Mouse (Mus musculus): ENCODE measurements around the gene Hoxa13. TPM values are rescaled to one million over a fixed set of nuclear protein-coding genes. Genes with fewer than 3 reads are reported as not detected.

Gene Hoxa13
- polyA plus RNA-seq, 1 experiment from 2014 or later = 17.4 TPM

GRCm38 (mm10) chr6:52223939-52224760 is 36.5 kb downstream of the Hoxa13 start:
- peak overlapping the region; percentile 95 for H3K27ac ChIP-seq
- H3K4me2 ChIP-seq = peak overlapping the region; percentile 86
- H3K36me3 ChIP-seq = no peaks in the 10 kb centered on the region
- H3K27me3 ChIP-seq = peaks cover 8% of the 10 kb centered on the region
- peak overlapping the region; percentile 83 for H3K9ac ChIP-seq
- ATAC-seq (ENCODE audit: insufficient number of reproducible peaks, low FRiP score, low TSS enrichment, low read depth) = no peak
- H3K4me3 ChIP-seq = peak overlapping the region; percentile 68
- H3K4me1 ChIP-seq = peaks cover 31% of the 10 kb centered on the region
- no peaks in the 10 kb centered on the region for H3K9me3 ChIP-seq
- 2% methylated on average over 24 of the region's 24 CpGs for WGBS

- H3K4me3 ChIP-seq = peak overlapping the region; percentile 68
- no peaks in the 10 kb centered on the region for H3K9me3 ChIP-seq
- peak overlapping the region; percentile 24 for H3K9ac ChIP-seq
- H3K4me2 ChIP-seq = peak overlapping the region; percentile 86
- peak overlapping the region; percentile 95 for H3K27ac ChIP-seq
- WGBS = 7% methylated on average over 13 of the region's 13 CpGs
- no peak for ATAC-seq (ENCODE audit: insufficient number of reproducible peaks, low FRiP score, low TSS enrichment, low read depth)
- peaks cover 41% of the 10 kb centered on the region for H3K4me1 ChIP-seq
- no peaks in the 10 kb centered on the region for H3K36me3 ChIP-seq
- H3K27me3 ChIP-seq = peaks cover 12% of the 10 kb centered on the region
Measured at GRCm38 (mm10) chr6:52222729-52223128, 38.0 kb downstream of the Hoxa13 start.

GRCm38 (mm10) chr6:52221993-52222685 is 38.5 kb downstream of the Hoxa13 start:
- peak overlapping the region; percentile 66; the same call in 1 of the 2 replicates for H3K9ac ChIP-seq
- ATAC-seq (ENCODE audit: insufficient number of reproducible peaks, low FRiP score, low TSS enrichment, low read depth) = peak; percentile 63
- H3K4me1 ChIP-seq = peaks cover 43% of the 10 kb centered on the region
- H3K4me3 ChIP-seq = peak overlapping the region; percentile 68
- peaks cover 12% of the 10 kb centered on the region for H3K27me3 ChIP-seq
- peak overlapping the region; percentile 86 for H3K4me2 ChIP-seq
- no peaks in the 10 kb centered on the region for H3K36me3 ChIP-seq
- no peaks in the 10 kb centered on the region for H3K9me3 ChIP-seq
- 2% methylated on average over 21 of the region's 21 CpGs for WGBS
- H3K27ac ChIP-seq = peak overlapping the region; percentile 95

- WGBS = 2% methylated on average over 46 of the region's 46 CpGs
- peaks cover 12% of the 10 kb centered on the region for H3K27me3 ChIP-seq
- peak within 1 kb of the TSS; percentile 95 for H3K27ac ChIP-seq
- peak within 1 kb of the TSS; percentile 68 for H3K4me3 ChIP-seq
- peak within 1 kb of the TSS; percentile 86 for H3K4me2 ChIP-seq
- peak within 1 kb of the TSS; percentile 66 for H3K9ac ChIP-seq
- H3K36me3 ChIP-seq = no peaks in the 10 kb centered on the region
- peak; percentile 54 for ATAC-seq (ENCODE audit: insufficient number of reproducible peaks, low FRiP score, low TSS enrichment, low read depth)
- no peaks in the 10 kb centered on the region for H3K9me3 ChIP-seq
- peaks cover 41% of the 10 kb centered on the region for H3K4me1 ChIP-seq
Measured at GRCm38 (mm10) chr6:52221337-52221992, 39.2 kb downstream of the Hoxa13 start, which contains the start of gene Hoxa7. TSS of gene Hoxa7 (minus strand) at chr6:52221854.

- Histone ChIP-seq H3K27ac (peak overlapping the region; percentile 95), H3K27me3 (peaks cover 16% of the 10 kb centered on the region), H3K4me3 (peak overlapping the region; percentile 68), H3K36me3 (no peaks in the 10 kb centered on the region), H3K9ac (peak overlapping the region; percentile 66; the same call in 1 of the 2 replicates), H3K4me1 (peaks cover 46% of the 10 kb centered on the region), H3K9me3 (no peaks in the 10 kb centered on the region), H3K4me2 (peak overlapping the region; percentile 86)
- WGBS = 13% methylated on average over 12 of the region's 12 CpGs
- no peak for ATAC-seq (ENCODE audit: insufficient number of reproducible peaks, low FRiP score, low TSS enrichment, low read depth)
Measured at GRCm38 (mm10) chr6:52220865-52221310, 39.8 kb downstream of the Hoxa13 start.

GRCm38 (mm10) chr6:52220003-52220864 is 40.4 kb downstream of the Hoxa13 start:
- WGBS = 35% methylated on average over 32 of the region's 32 CpGs
- H3K4me3 ChIP-seq = peak overlapping the region; percentile 68
- no peaks in the 10 kb centered on the region for H3K9me3 ChIP-seq
- H3K27ac ChIP-seq = peak overlapping the region; percentile 95; the same call in 1 of the 2 replicates
- H3K4me1 ChIP-seq = peaks cover 50% of the 10 kb centered on the region
- ATAC-seq (ENCODE audit: insufficient number of reproducible peaks, low FRiP score, low TSS enrichment, low read depth) = no peak
- no peak overlapping the region for H3K9ac ChIP-seq
- peaks cover 21% of the 10 kb centered on the region for H3K27me3 ChIP-seq
- no peaks in the 10 kb centered on the region for H3K36me3 ChIP-seq
- H3K4me2 ChIP-seq = peak overlapping the region; percentile 86

GRCm38 (mm10) chr6:52219234-52219942 is 41.3 kb downstream of the Hoxa13 start:
- Histone ChIP-seq H3K27ac (0 out of 2 replicates have a peak overlapping the region, but pooled peaks have one; percentile 17), H3K9me3 (no peaks in the 10 kb centered on the region), H3K4me2 (peak overlapping the region; percentile 86), H3K4me3 (no peak overlapping the region), H3K4me1 (peaks cover 50% of the 10 kb centered on the region), H3K27me3 (peaks cover 30% of the 10 kb centered on the region), H3K36me3 (no peaks in the 10 kb centered on the region), H3K9ac (no peak overlapping the region)
- 75% methylated on average over 9 of the region's 9 CpGs for WGBS
- no peak for ATAC-seq (ENCODE audit: insufficient number of reproducible peaks, low FRiP score, low TSS enrichment, low read depth)

- Histone ChIP-seq H3K4me1 (peaks cover 51% of the 10 kb centered on the region), H3K9ac (no peak overlapping the region), H3K4me2 (peak overlapping the region; percentile 83; the same call in 1 of the 2 replicates), H3K36me3 (no peaks in the 10 kb centered on the region), H3K4me3 (no peak overlapping the region), H3K27ac (0 out of 2 replicates have a peak overlapping the region, but pooled peaks have one; percentile 17), H3K27me3 (peaks cover 32% of the 10 kb centered on the region), H3K9me3 (no peaks in the 10 kb centered on the region)
- ATAC-seq (ENCODE audit: insufficient number of reproducible peaks, low FRiP score, low TSS enrichment, low read depth) = no peak
- 43% methylated on average over 14 of the region's 14 CpGs for WGBS
Measured at GRCm38 (mm10) chr6:52218643-52219215, 42.0 kb downstream of the Hoxa13 start.

GRCm38 (mm10) chr6:52217895-52218642 is 42.6 kb downstream of the Hoxa13 start:
- Histone ChIP-seq H3K9me3 (no peaks in the 10 kb centered on the region), H3K4me1 (peaks cover 54% of the 10 kb centered on the region), H3K4me3 (peak overlapping the region; percentile 53), H3K9ac (peak overlapping the region; percentile 34), H3K27me3 (peaks cover 32% of the 10 kb centered on the region), H3K4me2 (peak overlapping the region; percentile 83), H3K36me3 (no peaks in the 10 kb centered on the region), H3K27ac (peak overlapping the region; percentile 82)
- WGBS = 19% methylated on average over 23 of the region's 23 CpGs
- ATAC-seq (ENCODE audit: insufficient number of reproducible peaks, low FRiP score, low TSS enrichment, low read depth) = no peak

GRCm38 (mm10) chr6:52217459-52217768 is 43.3 kb downstream of the Hoxa13 start:
- H3K9ac ChIP-seq = peak overlapping the region; percentile 45

More at GRCm38 (mm10) chr6:52217459-52217768, 43.3 kb downstream of the Hoxa13 start:
- Histone ChIP-seq H3K4me3 (peak overlapping the region; percentile 53), H3K4me2 (peak overlapping the region; percentile 83), H3K27me3 (peaks cover 32% of the 10 kb centered on the region), H3K9me3 (no peaks in the 10 kb centered on the region), H3K27ac (peak overlapping the region; percentile 89), H3K4me1 (peaks cover 61% of the 10 kb centered on the region), H3K36me3 (no peaks in the 10 kb centered on the region)
- WGBS = under 1% methylated on average over 25 of the region's 25 CpGs
- ATAC-seq (ENCODE audit: insufficient number of reproducible peaks, low FRiP score, low TSS enrichment, low read depth) = peak; percentile 68
